Mouse (Mus musculus) neural tube, embryonic 11.5 days (tissue): Measurements from ENCODE around the gene Lrrc49. TPM values are rescaled to one million over a fixed set of nuclear protein-coding genes. Genes with fewer than 3 reads are reported as not detected.
A peak's percentile ranks its signal among the peaks of the same experiment; 100 is the strongest.

Experiments
- ATAC-seq: fragments of 200-750 bp; cut with Nextera tagmentation; 2 replicates; pipeline ENCODE4 v1.8.0; 2017; ENCODE audit warnings: moderate number of reproducible peaks, mild to moderate bottlenecking, moderate TSS enrichment, moderate library complexity; ENCODE audit not compliant: insufficient read depth, low FRiP score, low TSS enrichment
- DNase-seq: peaks from one replicate; pipeline ENCODE4 v3.0.0-alpha.2; 2015; ENCODE audit warnings: low spot score
- H3K27ac ChIP-seq: fragments of 300-500 bp; sonication (generic); 2 replicates; pipeline ENCODE4 v1.5.1; 2014; ENCODE audit warnings: low read depth, mild to moderate bottlenecking, low read length
- H3K27me3 ChIP-seq: fragments of 300-500 bp; sonication (generic); 2 replicates; pipeline ENCODE4 v1.6.1; 2014; ENCODE audit warnings: mild to moderate bottlenecking, low read length, mixed read lengths; ENCODE audit not compliant: control insufficient read depth, insufficient read depth
- H3K36me3 ChIP-seq: fragments of 300-500 bp; sonication (generic); 2 replicates; pipeline ENCODE4 v1.6.1; 2014; ENCODE audit warnings: mild to moderate bottlenecking, low read length, moderate library complexity, mixed read lengths; ENCODE audit not compliant: control insufficient read depth, insufficient read depth
- H3K4me1 ChIP-seq: fragments of 300-500 bp; sonication (generic); 2 replicates; pipeline ENCODE4 v1.6.1; 2014; ENCODE audit warnings: low read length, mixed read lengths; ENCODE audit not compliant: control insufficient read depth, insufficient read depth
- H3K4me2 ChIP-seq: fragments of 300-500 bp; sonication (generic); 2 replicates; pipeline ENCODE4 v1.6.1; 2014; ENCODE audit warnings: low read depth, mild to moderate bottlenecking, moderate library complexity
- H3K4me3 ChIP-seq: fragments of 300-500 bp; sonication (generic); 2 replicates; pipeline ENCODE4 v1.5.1; 2014; ENCODE audit warnings: low read depth, low read length
- H3K9ac ChIP-seq: fragments of 300-500 bp; sonication (generic); 2 replicates; pipeline ENCODE4 v1.6.1; 2014; ENCODE audit warnings: mild to moderate bottlenecking, low read length
- H3K9me3 ChIP-seq: fragments of 300-500 bp; sonication (generic); 2 replicates; pipeline ENCODE4 v1.6.1; 2016; ENCODE audit warnings: low read length; ENCODE audit not compliant: control insufficient read depth
- WGBS: fragments of 180-500 bp; shearing (Covaris S2); extraction: QIAGEN DNeasy Blood & Tissue Kit; methylation state at CpG from one replicate; pipeline ENCODE4 v1.1.7; 2014; 5-methylcytosine and 5-hydroxymethylcytosine counted together
- polyA plus RNA-seq: library from polyadenylated mRNA; unstranded; fragments of >200 nt; fragmentation: Nextera tagmentation; extraction: Ambion mirVana; gene quantifications from 2 replicates; pipeline ENCODE4 v1.2.1, GENCODE M21; 2014

Lrrc49 gene
- polyA plus RNA-seq, 1 experiment from 2014 or later = 47.9 TPM

DNA sequence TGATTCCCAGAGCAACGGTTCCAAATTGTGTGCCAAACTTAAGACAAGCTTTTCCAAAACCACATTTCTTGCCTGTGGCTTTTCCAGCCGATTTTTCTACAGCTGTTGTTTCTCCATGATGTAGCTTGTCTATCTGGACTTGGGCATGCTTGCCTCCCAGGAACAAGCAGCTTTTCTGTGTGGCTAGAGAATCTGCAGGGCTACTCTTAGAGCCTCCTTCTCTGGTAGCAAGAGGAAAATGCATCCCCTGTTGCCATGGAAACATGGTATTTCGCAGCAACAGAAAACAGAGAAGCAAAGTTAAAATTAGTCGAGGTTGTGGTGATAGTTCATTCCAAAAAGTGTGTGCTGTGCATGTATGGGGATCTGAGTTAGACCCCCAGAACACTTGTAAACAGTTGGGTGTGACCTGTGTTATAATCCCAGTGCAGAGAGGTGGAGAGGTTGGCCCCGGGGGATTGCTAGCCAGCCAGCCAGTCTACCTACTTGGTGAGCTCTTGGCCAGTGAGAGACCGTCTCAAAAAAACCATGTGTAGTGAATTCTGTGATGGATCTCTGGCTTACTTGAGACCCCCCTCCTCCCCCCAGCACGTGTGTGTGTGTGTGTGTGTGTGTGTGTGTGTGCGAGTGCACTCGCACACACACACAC, 126.2 kb downstream of the Lrrc49 start:
- Histone ChIP-seq H3K36me3 (no peaks in the 10 kb centered on the region), H3K27ac (no peak overlapping the region), H3K4me2 (no peak overlapping the region), H3K9ac (no peak overlapping the region), H3K4me1 (peaks cover 6% of the 10 kb centered on the region; the same call in 1 of the 2 replicates), H3K9me3 (no peaks in the 10 kb centered on the region), H3K4me3 (no peak overlapping the region), H3K27me3 (no peaks in the 10 kb centered on the region)
- DNase-seq (no peak), ATAC-seq (no peak)
- WGBS = 68% methylated on average over 9 of the region's 9 CpGs

DNA sequence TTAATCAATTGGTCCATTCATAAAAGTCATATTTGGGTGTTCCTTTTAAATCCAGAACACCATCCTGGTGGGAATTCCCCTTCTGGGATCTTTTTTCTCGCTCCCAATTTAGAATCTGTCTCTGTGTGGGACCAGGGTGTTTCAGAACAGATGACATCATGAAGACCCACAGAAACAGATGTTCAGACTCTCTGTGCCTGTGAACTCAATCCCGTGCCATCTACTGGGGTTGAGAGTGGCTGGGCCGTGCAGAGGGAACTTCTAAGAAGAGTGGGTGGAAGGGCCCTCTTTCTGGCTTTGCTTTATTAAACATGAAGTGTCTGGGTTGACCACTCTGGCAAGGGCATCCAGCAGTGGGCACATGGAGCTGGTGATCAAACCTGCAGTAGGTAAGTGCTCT, 129.5 kb downstream of the Lrrc49 start:
- no peak for DNase-seq
- no peaks in the 10 kb centered on the region for H3K27me3 ChIP-seq
- H3K4me3 ChIP-seq = no peak overlapping the region
- no peaks in the 10 kb centered on the region for H3K9me3 ChIP-seq
- H3K4me2 ChIP-seq = no peak overlapping the region
- H3K4me1 ChIP-seq = peaks cover 6% of the 10 kb centered on the region; the same call in 1 of the 2 replicates
- H3K9ac ChIP-seq = no peak overlapping the region
- no peak overlapping the region for H3K27ac ChIP-seq
- ATAC-seq = no peak
- 79% methylated on average over 3 of the region's 3 CpGs for WGBS
- H3K36me3 ChIP-seq = no peaks in the 10 kb centered on the region

- DNase-seq (no peak), ATAC-seq (no peak)
- Histone ChIP-seq H3K9me3 (no peaks in the 10 kb centered on the region), H3K4me3 (no peak overlapping the region), H3K4me1 (no peaks in the 10 kb centered on the region), H3K36me3 (no peaks in the 10 kb centered on the region), H3K27me3 (no peaks in the 10 kb centered on the region), H3K4me2 (no peak overlapping the region), H3K9ac (no peak overlapping the region), H3K27ac (no peak overlapping the region)
- WGBS = 97% methylated on average over 4 of the region's 4 CpGs
Observed at GRCm38 (mm10) chr9:60551238-60551637, 136.7 kb downstream of the Lrrc49 start.

- Histone ChIP-seq H3K4me1 (no peaks in the 10 kb centered on the region), H3K9me3 (no peaks in the 10 kb centered on the region), H3K36me3 (no peaks in the 10 kb centered on the region), H3K9ac (no peak overlapping the region), H3K27ac (no peak overlapping the region), H3K27me3 (no peaks in the 10 kb centered on the region), H3K4me3 (no peak overlapping the region), H3K4me2 (no peak overlapping the region)
- ATAC-seq (no peak), DNase-seq (peak; percentile 56)
- 31% methylated on average over 4 of the region's 4 CpGs for WGBS
Observed at GRCm38 (mm10) chr9:60548182-60548581, 139.8 kb downstream of the Lrrc49 start.

- H3K27ac ChIP-seq = no peak overlapping the region
- H3K4me3 ChIP-seq = no peak overlapping the region
- no peak overlapping the region for H3K4me2 ChIP-seq
- H3K4me1 ChIP-seq = no peaks in the 10 kb centered on the region
- no peaks in the 10 kb centered on the region for H3K36me3 ChIP-seq
- H3K27me3 ChIP-seq = no peaks in the 10 kb centered on the region
- ATAC-seq (no peak), DNase-seq (no peak)
- no peak overlapping the region for H3K9ac ChIP-seq
- H3K9me3 ChIP-seq = no peaks in the 10 kb centered on the region
- 94% methylated on average over 2 of the region's 2 CpGs for WGBS
Observed at GRCm38 (mm10) chr9:60546169-60546568, 141.8 kb downstream of the Lrrc49 start.

DNA sequence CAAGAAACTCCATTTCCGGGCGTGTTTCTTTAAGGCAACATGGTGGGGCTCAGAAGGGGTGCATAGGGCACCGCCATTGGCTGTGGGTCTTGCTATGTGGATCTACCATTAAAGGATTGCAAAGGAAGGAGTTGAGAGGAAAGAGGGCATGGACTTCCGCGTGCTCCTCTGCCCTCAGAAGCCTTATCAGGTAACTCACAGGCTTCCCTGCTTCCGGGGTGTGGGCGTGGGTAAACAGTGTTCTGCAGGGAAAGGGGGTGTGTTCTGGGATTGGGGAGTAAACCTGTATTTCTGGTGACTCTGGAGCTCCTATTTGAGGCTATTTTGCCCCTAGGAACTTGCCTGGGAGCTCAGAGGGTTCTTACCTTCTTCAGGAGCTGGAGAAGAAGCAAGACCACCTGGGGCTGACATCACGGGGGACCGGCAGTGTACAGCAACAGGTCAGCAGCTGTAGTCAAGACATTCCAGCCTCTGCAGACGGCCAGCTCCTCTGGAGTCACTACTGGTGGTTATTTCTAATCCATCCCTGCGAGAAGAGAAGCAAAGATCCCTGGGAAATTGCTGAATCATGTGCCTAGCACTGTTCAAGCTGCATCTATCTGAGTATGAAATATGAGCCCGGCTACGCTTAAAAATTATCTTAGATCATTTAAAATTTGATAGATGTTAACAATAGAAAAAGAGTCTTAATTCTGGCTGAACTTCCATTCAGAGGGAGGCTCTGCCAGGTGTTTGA, 142.4 kb downstream of the Lrrc49 start:
- DNase-seq = no peak
- Histone ChIP-seq H3K4me1 (no peaks in the 10 kb centered on the region), H3K9me3 (no peaks in the 10 kb centered on the region), H3K4me2 (no peak overlapping the region), H3K9ac (no peak overlapping the region), H3K36me3 (no peaks in the 10 kb centered on the region), H3K27me3 (no peaks in the 10 kb centered on the region), H3K27ac (no peak overlapping the region), H3K4me3 (no peak overlapping the region)
- WGBS = 87% methylated on average over 13 of the region's 13 CpGs
- no peak for ATAC-seq

- Histone ChIP-seq H3K9me3 (no peaks in the 10 kb centered on the region), H3K27me3 (no peaks in the 10 kb centered on the region), H3K4me3 (no peak overlapping the region), H3K4me1 (no peaks in the 10 kb centered on the region), H3K27ac (no peak overlapping the region), H3K36me3 (no peaks in the 10 kb centered on the region), H3K9ac (no peak overlapping the region), H3K4me2 (no peak overlapping the region)
- DNase-seq (no peak), ATAC-seq (no peak)
- WGBS = 76% methylated on average over 7 of the region's 7 CpGs
Observed at GRCm38 (mm10) chr9:60543422-60544015, 144.4 kb downstream of the Lrrc49 start.

- no peak for ATAC-seq
- 87% methylated on average over 12 of the region's 12 CpGs for WGBS
- Histone ChIP-seq H3K27ac (no peak overlapping the region), H3K4me1 (no peaks in the 10 kb centered on the region), H3K4me3 (no peak overlapping the region), H3K9ac (no peak overlapping the region), H3K9me3 (no peaks in the 10 kb centered on the region), H3K4me2 (no peak overlapping the region), H3K36me3 (no peaks in the 10 kb centered on the region), H3K27me3 (no peaks in the 10 kb centered on the region)
- no peak for DNase-seq
Observed at GRCm38 (mm10) chr9:60530310-60530709, 157.6 kb downstream of the Lrrc49 start.
